ENCODE assay signal across 8 mouse cellular contexts in genomic region chr12:38780006-38780954, GRCm38 (mm10). TPM values are rescaled to one million over a fixed set of nuclear protein-coding genes. Genes with fewer than 3 reads are reported as not detected.
DNase-seq lines count a peak whose midpoint lies in the region; ATAC-seq and TF ChIP-seq lines count a peak whose summit lies in the region.

No protein-coding gene starts in this region.

- peak; percentile 18 for DNase-seq in CD4-positive, CD25-positive, alpha-beta regulatory T cell, adult 2 months (ENCODE audit: low read depth, low spot score)
- DNase-seq in forebrain, embryonic 10.5 days (ENCODE audit: extremely low spot score, low spot score) = peak; percentile 83
- DNase-seq in liver, embryonic 13.5 days = no peak
- peak; percentile 35 for DNase-seq in naive thymus-derived CD4-positive, alpha-beta T cell, adult 2 months (ENCODE audit: low read depth)
- peak; percentile 82 for DNase-seq in telencephalon, adult 2 months (ENCODE audit: low read depth, low spot score)

- ATAC-seq in heart, embryonic 13.5 days (ENCODE audit: extremely low read depth, insufficient number of reproducible peaks, low FRiP score, low TSS enrichment) = no peak; the same call in 1 of the 2 replicates
- ATAC-seq in kidney, embryonic 16.5 days (ENCODE audit: low FRiP score, low TSS enrichment) = peak; percentile 31
- no peak for ATAC-seq in liver, embryonic 13.5 days (ENCODE audit: low read depth)

- no peaks in the 10 kb centered on the region for H3K36me3 ChIP-seq in forebrain, embryonic 10.5 days (replicated peaks)
- no peaks in the 10 kb centered on the region for H3K36me3 ChIP-seq in heart, embryonic 13.5 days
- no peaks in the 10 kb centered on the region for H3K36me3 ChIP-seq in kidney, embryonic 16.5 days (ENCODE audit: insufficient read depth, low read length)
- no peaks in the 10 kb centered on the region for H3K36me3 ChIP-seq in liver, embryonic 13.5 days

- H3K27ac ChIP-seq in bone marrow macrophage, adult 2 months (ENCODE audit: insufficient read depth, low read depth, low read length) = peak overlapping the region; percentile 85
- peak overlapping the region; percentile 93 for H3K27ac ChIP-seq in forebrain, embryonic 10.5 days
- H3K27ac ChIP-seq in heart, embryonic 13.5 days (replicated peaks) = peak overlapping the region; percentile 96
- peak overlapping the region; percentile 96 for H3K27ac ChIP-seq in kidney, embryonic 16.5 days (ENCODE audit: low read length)
- peak overlapping the region; percentile 39; the same call in 1 of the 2 replicates for H3K27ac ChIP-seq in liver, embryonic 13.5 days

- H3K4me3 ChIP-seq in bone marrow macrophage, adult 2 months (ENCODE audit: insufficient read depth, low read length) = peak overlapping the region; percentile 90
- H3K4me3 ChIP-seq in forebrain, embryonic 10.5 days = peak overlapping the region; percentile 68
- peak overlapping the region; percentile 72 for H3K4me3 ChIP-seq in heart, embryonic 13.5 days
- peak overlapping the region; percentile 72 for H3K4me3 ChIP-seq in kidney, embryonic 16.5 days (ENCODE audit: low read length)
- peak overlapping the region; percentile 59 for H3K4me3 ChIP-seq in liver, embryonic 13.5 days (replicated peaks)

- H3K4me1 ChIP-seq in bone marrow macrophage, adult 2 months (ENCODE audit: control insufficient read depth, insufficient read depth, low read length) = peaks cover 12% of the 10 kb centered on the region
- peaks cover 26% of the 10 kb centered on the region for H3K4me1 ChIP-seq in forebrain, embryonic 10.5 days
- H3K4me1 ChIP-seq in heart, embryonic 13.5 days = peaks cover 11% of the 10 kb centered on the region
- H3K4me1 ChIP-seq in kidney, embryonic 16.5 days (ENCODE audit: insufficient read depth, low read length) = 0 out of 2 replicates have a peak, but pooled peaks cover 6% of the 10 kb centered on the region
- H3K4me1 ChIP-seq in liver, embryonic 13.5 days (replicated peaks) = peaks cover 9% of the 10 kb centered on the region; the same call in 1 of the 2 replicates

- WGBS in forebrain, embryonic 10.5 days = under 1% methylated on average over 33 of the region's 33 CpGs
- under 1% methylated on average over 33 of the region's 33 CpGs for WGBS in heart, embryonic 13.5 days
- WGBS in kidney, embryonic 16.5 days = under 1% methylated on average over 33 of the region's 33 CpGs
- WGBS in liver, embryonic 13.5 days (ENCODE audit: insufficient replicate concordance) = under 1% methylated on average over 33 of the region's 33 CpGs

- peak overlapping the region; percentile 92 for H3K4me2 ChIP-seq in heart, embryonic 13.5 days
- peak overlapping the region; percentile 84 for H3K4me2 ChIP-seq in kidney, embryonic 16.5 days (replicated peaks; ENCODE audit: low read depth, low read length)
- peak overlapping the region; percentile 76 for H3K4me2 ChIP-seq in liver, embryonic 13.5 days

- H3K27me3 ChIP-seq in forebrain, embryonic 10.5 days (ENCODE audit: poor library complexity, severe bottlenecking) = 0 out of 2 replicates have a peak, but pooled peaks cover 6% of the 10 kb centered on the region
- H3K27me3 ChIP-seq in heart, embryonic 13.5 days (replicated peaks) = no peaks in the 10 kb centered on the region
- no peaks in the 10 kb centered on the region for H3K27me3 ChIP-seq in kidney, embryonic 16.5 days (ENCODE audit: insufficient read depth, low read length)
- H3K27me3 ChIP-seq in liver, embryonic 13.5 days = no peaks in the 10 kb centered on the region

- peak overlapping the region; percentile 83 for H3K9ac ChIP-seq in heart, embryonic 13.5 days
- peak overlapping the region; percentile 68 for H3K9ac ChIP-seq in kidney, embryonic 16.5 days (replicated peaks; ENCODE audit: low read length)
- peak overlapping the region; percentile 42; the same call in 1 of the 2 replicates for H3K9ac ChIP-seq in liver, embryonic 13.5 days

- H3K9me3 ChIP-seq in forebrain, embryonic 10.5 days = no peaks in the 10 kb centered on the region
- no peaks in the 10 kb centered on the region for H3K9me3 ChIP-seq in heart, embryonic 13.5 days
- H3K9me3 ChIP-seq in kidney, embryonic 16.5 days (ENCODE audit: low read length) = no peaks in the 10 kb centered on the region
- no peaks in the 10 kb centered on the region for H3K9me3 ChIP-seq in liver, embryonic 13.5 days (replicated peaks)

- no peak for TF ChIP-seq POLR2A in bone marrow macrophage, adult 2 months (IDR thresholded peaks at IDR 0.05; ENCODE audit: borderline replicate concordance, low read depth, low read length)

- TF ChIP-seq CTCF in bone marrow macrophage, adult 2 months (IDR thresholded peaks at IDR 0.05; ENCODE audit: low read depth, low read length) = peak; percentile 9; the same call in 1 of the 2 replicates

RNA-seq across cellular contexts. Expression of gene Etv1, which starts 1.1 kb away (rescaled TPM):
- 3.9 and 4.8 TPM in 2 replicates for polyA plus RNA-seq in bone marrow macrophage, adult 2 months (2012; ENCODE audit: insufficient read depth, insufficient read length, missing spikeins)
- polyA plus RNA-seq in forebrain, embryonic 10.5 days (2016; fragmentation: Nextera tagmentation; extraction: Ambion mirVana) = 14.2 and 18.0 TPM in 2 replicates
- polyA plus RNA-seq in heart, embryonic 13.5 days (2015; fragmentation: Nextera tagmentation; extraction: Ambion mirVana) = 24.8 and 27.9 TPM in 2 replicates
- 12.8 and 14.4 TPM in 2 replicates for polyA plus RNA-seq in kidney, embryonic 16.5 days (2015; fragmentation: Nextera tagmentation; extraction: Ambion mirVana)
- 0.31 and 1.3 TPM in 2 replicates for polyA plus RNA-seq in liver, embryonic 13.5 days (2015; fragmentation: Nextera tagmentation; extraction: Ambion mirVana)

Comparison
In these comparisons a context has a peak if more than half of its experiments do, and no peak if none do; other contexts are left out.
1. H3K27ac ChIP-seq: peak in every context shown above with its lines; median percentile 96 in heart, embryonic 13.5 days; 96 in kidney, embryonic 16.5 days; 93 in forebrain, embryonic 10.5 days; 85 in bone marrow macrophage, adult 2 months; 39 in liver, embryonic 13.5 days.